Mouse (Mus musculus): ENCODE measurements at regions not wholly inside any gene's neighbourhood (a gene's known extent, or its start where the extent isn't known, plus 50 kb on each side); places are given as distances from the start of the nearest gene placed in this dataset.

- no peak for DNase-seq (ENCODE audit: low spot score in 2 of 2)
Observed at GRCm38 (mm10) chr19:56232950-56233349, 54.0 kb upstream of the Habp2 start.

- no peak for DNase-seq (ENCODE audit: low spot score in 2 of 2)
Observed at GRCm38 (mm10) chr19:56235040-56235439, 51.9 kb upstream of the Habp2 start.
